Mouse (Mus musculus) lung, adult 2 months (tissue): ENCODE results near the gene Theg.

Experiments used
- CTCF ChIP-seq: fragments of 200-500 bp; IDR thresholded peaks from 2 replicates; pipeline ENCODE4 v1.5.1; 2011; ENCODE audit warnings: mild to moderate bottlenecking, low read length, control low read depth; ENCODE audit not compliant: insufficient read depth
- POLR2A ChIP-seq: fragments of 200-500 bp; IDR thresholded peaks from 2 replicates; pipeline ENCODE4 v1.6.1; 2011; ENCODE audit warnings: low read depth, mild to moderate bottlenecking, control low read depth, low read length, borderline replicate concordance; ENCODE audit errors: extremely low read depth

GRCm38 (mm10) chr10:79613578-79614304 lies 26.6 kb upstream of the Theg start, which contains the start of gene C2cd4c:
- TF ChIP-seq CTCF (no peak), POLR2A (no peak)
